Mouse (Mus musculus) testis, adult 2 months (tissue): ENCODE data around the gene Gm43552. TPM values are rescaled to one million over a fixed set of nuclear protein-coding genes. Genes with fewer than 3 reads are reported as not detected.

Experiments used
- H3K27ac ChIP-seq: fragments of 200-500 bp; 2 replicates; pipeline ENCODE4 v1.5.1; 2012; ENCODE audit warnings: low read depth, low read length; ENCODE audit not compliant: control insufficient read depth, insufficient read depth
- H3K27me3 ChIP-seq: fragments of 200-500 bp; 2 replicates; pipeline ENCODE4 v1.6.1; 2012; ENCODE audit warnings: mild to moderate bottlenecking, low read length, moderate library complexity; ENCODE audit not compliant: control insufficient read depth, insufficient read depth
- H3K36me3 ChIP-seq: fragments of 200-500 bp; 2 replicates; pipeline ENCODE4 v1.6.1; 2012; ENCODE audit warnings: mild to moderate bottlenecking, low read length; ENCODE audit not compliant: control insufficient read depth, insufficient read depth
- H3K4me1 ChIP-seq: fragments of 200-500 bp; 2 replicates; pipeline ENCODE4 v1.6.1; 2012; ENCODE audit warnings: low read length; ENCODE audit not compliant: control insufficient read depth, insufficient read depth
- H3K4me3 ChIP-seq: fragments of 200-500 bp; 2 replicates; pipeline ENCODE4 v1.5.1; 2012; ENCODE audit warnings: low read depth, mild to moderate bottlenecking, low read length, moderate library complexity, mixed read lengths; ENCODE audit not compliant: control insufficient read depth
- CTCF ChIP-seq: fragments of 200-500 bp; IDR thresholded peaks from 2 replicates; pipeline ENCODE4 v1.5.1; 2012; ENCODE audit warnings: low read depth, mild to moderate bottlenecking, inconsistent platforms, low read length, moderate library complexity; ENCODE audit not compliant: control insufficient read depth, insufficient read depth, insufficient replicate concordance
- POLR2A ChIP-seq: fragments of 200-500 bp; IDR thresholded peaks from 2 replicates; pipeline ENCODE4 v1.6.1; 2012; ENCODE audit warnings: low read depth, mild to moderate bottlenecking, inconsistent platforms, low read length, moderate library complexity; ENCODE audit not compliant: control insufficient read depth
- polyA plus RNA-seq: library from polyadenylated mRNA; depleted of rRNA; stranded (reverse); fragments of >200 nt; gene quantifications from 2 replicates; pipeline ENCODE4 v1.2.3, GENCODE M21; 2012

The Gm43552 gene
- polyA plus RNA-seq, 1 experiment = not detected

GRCm38 (mm10) chr5:65535457-65536067, 42.9 kb upstream of the Gm43552 start:
- no peaks in the 10 kb centered on the region for H3K36me3 ChIP-seq
- no peak overlapping the region; the same call in 1 of the 2 replicates for H3K4me3 ChIP-seq
- H3K27ac ChIP-seq = no peak overlapping the region
- H3K27me3 ChIP-seq = no peaks in the 10 kb centered on the region
- no peaks in the 10 kb centered on the region; the same call in 1 of the 2 replicates for H3K4me1 ChIP-seq
- no peak for TF ChIP-seq POLR2A
- TF ChIP-seq CTCF = no peak

- Histone ChIP-seq H3K27ac (no peak overlapping the region), H3K36me3 (no peaks in the 10 kb centered on the region), H3K4me1 (no peaks in the 10 kb centered on the region; the same call in 1 of the 2 replicates), H3K4me3 (no peak overlapping the region), H3K27me3 (no peaks in the 10 kb centered on the region)
- no peak for TF ChIP-seq POLR2A
- TF ChIP-seq CTCF = no peak
These were observed 41.9 kb upstream of the Gm43552 start for GRCm38 (mm10) chr5:65534496-65534895.

DNA sequence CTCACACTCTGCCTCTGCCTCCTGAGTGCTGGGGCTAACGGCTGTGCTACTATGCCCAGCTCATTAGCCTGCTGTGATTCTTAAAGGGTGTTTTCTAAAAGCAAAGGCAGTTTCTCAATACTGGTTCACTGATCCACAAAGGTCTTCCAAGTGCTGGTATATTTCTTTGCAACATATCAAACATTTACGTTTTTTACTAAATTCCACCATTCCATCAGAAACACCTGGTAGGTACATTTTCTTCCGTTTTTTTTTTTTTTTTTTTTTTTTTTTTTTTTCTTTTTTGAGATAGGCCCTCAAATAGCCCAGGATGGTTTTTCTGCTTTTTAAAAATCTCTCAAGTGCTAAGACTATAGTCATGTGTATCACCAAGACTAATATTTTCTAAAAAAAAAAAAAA, 38.6 kb upstream of the Gm43552 start:
- TF ChIP-seq POLR2A (no peak), CTCF (no peak)
- H3K27ac ChIP-seq = no peak overlapping the region

GRCm38 (mm10) chr5:65525674-65526443, 33.2 kb upstream of the Gm43552 start:
- no peak overlapping the region for H3K27ac ChIP-seq
- no peaks in the 10 kb centered on the region for H3K36me3 ChIP-seq
- no peak overlapping the region for H3K4me3 ChIP-seq
- TF ChIP-seq POLR2A (no peak), CTCF (peak; percentile 5; the same call in 1 of the 2 replicates)
- no peaks in the 10 kb centered on the region for H3K27me3 ChIP-seq
- H3K4me1 ChIP-seq = no peaks in the 10 kb centered on the region; the same call in 1 of the 2 replicates

More for the DNA sequence above, 38.6 kb upstream of the Gm43552 start:
- no peaks in the 10 kb centered on the region for H3K36me3 ChIP-seq
- H3K4me1 ChIP-seq = no peaks in the 10 kb centered on the region; the same call in none of the 2 replicates
- H3K4me3 ChIP-seq = no peak overlapping the region
- H3K27me3 ChIP-seq = no peaks in the 10 kb centered on the region

DNA sequence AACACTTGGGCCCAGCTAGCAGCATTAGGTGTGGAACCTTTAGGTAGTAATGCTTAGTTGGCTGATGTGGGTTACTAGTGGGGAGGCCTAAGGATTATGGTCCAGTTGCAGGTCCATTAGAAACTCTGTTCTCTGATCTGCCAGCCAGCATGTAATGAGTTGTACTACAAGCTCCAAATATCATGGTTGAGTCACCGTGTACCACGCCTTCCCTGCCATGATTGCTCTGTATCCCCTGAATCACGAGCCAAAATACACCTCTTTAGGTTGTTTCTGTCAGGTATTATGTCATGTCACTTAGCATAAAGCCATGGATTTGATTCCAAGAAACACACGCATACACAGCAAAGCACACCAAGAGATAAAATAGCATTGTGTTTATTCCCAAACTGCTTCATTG, 32.2 kb upstream of the Gm43552 start:
- H3K4me1 ChIP-seq = no peaks in the 10 kb centered on the region; the same call in 1 of the 2 replicates
- H3K27me3 ChIP-seq = no peaks in the 10 kb centered on the region
- TF ChIP-seq POLR2A (no peak), CTCF (no peak)
- H3K4me3 ChIP-seq = no peak overlapping the region
- no peak overlapping the region for H3K27ac ChIP-seq
- no peaks in the 10 kb centered on the region for H3K36me3 ChIP-seq

DNA sequence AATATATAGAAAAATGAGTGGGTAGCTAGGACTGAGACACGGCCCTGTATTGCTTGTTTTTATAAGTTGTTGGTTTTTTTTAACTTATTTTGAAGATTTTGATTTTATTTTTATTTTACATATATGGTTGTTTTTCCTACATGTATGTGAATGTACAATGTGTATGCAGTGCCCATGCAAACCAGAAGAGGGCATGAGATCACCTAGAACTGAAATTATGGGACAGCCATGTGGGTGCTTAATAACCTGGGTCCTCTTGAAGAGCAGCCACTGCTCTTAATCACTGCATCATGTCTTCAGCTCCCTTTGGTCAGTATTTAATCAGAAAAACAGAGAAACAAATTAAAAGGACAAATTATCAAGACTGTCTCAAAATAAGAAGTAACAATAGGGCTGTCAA, 29.2 kb upstream of the Gm43552 start:
- no peaks in the 10 kb centered on the region for H3K27me3 ChIP-seq
- no peak overlapping the region for H3K4me3 ChIP-seq
- no peak overlapping the region for H3K27ac ChIP-seq
- TF ChIP-seq POLR2A = no peak
- no peak for TF ChIP-seq CTCF
- no peaks in the 10 kb centered on the region for H3K36me3 ChIP-seq
- H3K4me1 ChIP-seq = no peaks in the 10 kb centered on the region

- TF ChIP-seq CTCF (no peak), POLR2A (no peak)
- Histone ChIP-seq H3K27me3 (no peaks in the 10 kb centered on the region), H3K4me3 (no peak overlapping the region), H3K27ac (no peak overlapping the region), H3K36me3 (no peaks in the 10 kb centered on the region), H3K4me1 (no peaks in the 10 kb centered on the region)
These were observed 22.1 kb upstream of the Gm43552 start for GRCm38 (mm10) chr5:65514635-65515278.
